Mouse (Mus musculus): ENCODE measurements around the gene Slf2. TPM values are rescaled to one million over a fixed set of nuclear protein-coding genes. Genes with fewer than 3 reads are reported as not detected.

Gene Slf2
- total RNA-seq, 2 experiments from 2014 or later: 37.2 to 41.8 TPM

GRCm38 (mm10) chr19:44918171-44918570, 12.8 kb upstream of the Slf2 start:
- no peak for TF ChIP-seq CTCF (IDR thresholded peaks at IDR 0.05)
- DNase-seq (ENCODE audit: extremely low spot score in 1 of 2, low spot score in 2 of 2): no peak
- H3K27ac ChIP-seq: no peak overlapping the region
- no peak overlapping the region for H3K4me3 ChIP-seq
- intact Hi-C loops (cut with DNase I): no loop called here

- no peak overlapping the region for H3K27ac ChIP-seq
- intact Hi-C loops (cut with DNase I): no loop called here
- TF ChIP-seq CTCF (IDR thresholded peaks at IDR 0.05): no peak
- no peak overlapping the region for H3K4me3 ChIP-seq
- DNase-seq (ENCODE audit: extremely low spot score in 1 of 2, low spot score in 2 of 2): no peak
Measured at GRCm38 (mm10) chr19:44921466-44922139, 9.3 kb upstream of the Slf2 start.

DNA sequence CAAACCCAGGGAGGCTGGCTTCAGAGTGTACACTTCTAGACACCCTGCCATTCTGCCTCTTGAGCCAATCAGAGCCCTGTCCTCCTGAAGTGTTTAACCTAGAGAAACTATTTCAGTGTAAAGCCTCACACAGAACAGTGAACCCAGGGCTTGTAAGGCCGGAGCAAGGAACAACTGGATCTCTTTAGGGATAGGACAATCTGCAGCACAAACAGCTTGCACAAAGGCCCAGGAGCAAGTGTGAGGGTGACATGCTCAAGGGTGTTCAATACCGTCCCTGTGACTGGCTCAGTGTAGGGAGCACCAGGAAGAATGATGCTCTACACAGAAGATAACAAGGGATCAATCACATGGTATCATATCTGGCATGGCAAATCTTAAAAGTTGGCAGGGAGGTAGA, 8.4 kb upstream of the Slf2 start:
- H3K27ac ChIP-seq: no peak overlapping the region
- H3K4me3 ChIP-seq: no peak overlapping the region
- no peak for DNase-seq (ENCODE audit: extremely low spot score in 1 of 2, low spot score in 2 of 2)
- intact Hi-C loops (cut with DNase I): no loop called here
- no peak for TF ChIP-seq CTCF (IDR thresholded peaks at IDR 0.05)

- intact Hi-C loops (cut with DNase I): no loop called here
- Histone ChIP-seq H3K4me3 (no peak overlapping the region), H3K27ac (no peak overlapping the region)
- DNase-seq (ENCODE audit: extremely low spot score in 1 of 2, low spot score in 2 of 2): no peak
- no peak for TF ChIP-seq CTCF (IDR thresholded peaks at IDR 0.05)
Measured at GRCm38 (mm10) chr19:44924699-44925098, 6.3 kb upstream of the Slf2 start.

DNA sequence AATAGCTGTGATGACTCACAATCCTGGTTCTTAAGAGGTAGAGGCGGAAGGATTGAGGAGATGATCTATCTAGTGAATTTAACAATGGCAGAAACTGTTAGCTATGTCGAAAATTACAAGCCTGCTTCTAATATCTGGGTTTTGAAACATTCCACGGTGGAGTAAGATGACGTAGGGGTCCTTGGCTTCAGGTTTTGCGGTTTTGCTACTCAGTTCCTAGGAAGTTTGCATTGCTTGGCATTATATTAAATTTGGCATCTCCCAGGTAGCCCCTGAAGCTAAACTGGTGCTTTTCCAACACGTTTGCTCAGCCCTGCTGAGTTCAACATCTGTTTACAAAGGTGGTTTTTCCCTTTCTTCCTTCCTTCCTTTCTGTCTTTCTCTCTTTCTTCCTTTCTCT, 4.2 kb upstream of the Slf2 start:
- H3K27ac ChIP-seq: no peak overlapping the region
- no peak for DNase-seq (ENCODE audit: extremely low spot score in 1 of 2, low spot score in 2 of 2)

GRCm38 (mm10) chr19:44927250-44927649, 3.7 kb upstream of the Slf2 start:
- H3K4me3 ChIP-seq: no peak overlapping the region
- intact Hi-C loops (cut with DNase I): no loop called here

More for the DNA sequence above, 4.2 kb upstream of the Slf2 start:
- intact Hi-C loops (cut with DNase I): no loop called here
- TF ChIP-seq CTCF (IDR thresholded peaks at IDR 0.05): no peak
- H3K4me3 ChIP-seq: no peak overlapping the region

GRCm38 (mm10) chr19:44928185-44928584, 2.8 kb upstream of the Slf2 start:
- Histone ChIP-seq H3K27ac (no peak overlapping the region), H3K4me3 (no peak overlapping the region)
- TF ChIP-seq CTCF (IDR thresholded peaks at IDR 0.05): no peak
- DNase-seq (ENCODE audit: extremely low spot score in 1 of 2, low spot score in 2 of 2): no peak
- intact Hi-C loops (cut with DNase I): no loop called here

More at GRCm38 (mm10) chr19:44927250-44927649, 3.7 kb upstream of the Slf2 start:
- DNase-seq (ENCODE audit: extremely low spot score in 1 of 2, low spot score in 2 of 2): no peak
- H3K27ac ChIP-seq: no peak overlapping the region
- TF ChIP-seq CTCF (IDR thresholded peaks at IDR 0.05): no peak

GRCm38 (mm10) chr19:44929251-44929650, 1.7 kb upstream of the Slf2 start:
- intact Hi-C loops (cut with DNase I): no loop called here
- DNase-seq (ENCODE audit: extremely low spot score in 1 of 2, low spot score in 2 of 2): no peak
- Histone ChIP-seq H3K27ac (no peak overlapping the region), H3K4me3 (no peak overlapping the region)
- no peak for TF ChIP-seq CTCF (IDR thresholded peaks at IDR 0.05)

DNA sequence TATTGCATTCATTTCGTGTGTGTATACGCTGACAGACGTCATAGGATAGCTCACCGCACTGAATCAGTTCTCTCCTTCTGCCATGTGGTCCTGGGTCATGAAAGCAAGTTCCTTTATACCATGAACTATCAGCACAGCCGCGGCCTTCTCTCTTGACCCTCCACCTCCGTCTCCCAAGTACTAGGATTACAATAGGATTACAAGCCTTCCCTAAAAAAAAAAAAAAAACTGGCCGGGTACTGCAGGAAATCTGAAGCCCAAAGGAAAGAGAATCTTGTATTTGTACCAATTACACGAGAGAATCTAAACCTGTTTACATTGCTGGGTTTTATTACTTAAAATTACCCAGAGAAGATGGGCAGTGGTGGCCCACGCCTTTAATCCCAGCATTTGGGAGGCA, 1.3 kb upstream of the Slf2 start:
- TF ChIP-seq CTCF (IDR thresholded peaks at IDR 0.05): no peak
- H3K4me3 ChIP-seq: no peak overlapping the region
- intact Hi-C loops (cut with DNase I): loop anchor here (10.0 kb wide), 1 partner anchor 795 kb away; the partner anchor contains the start of gene Cwf19l1
- no peak overlapping the region for H3K27ac ChIP-seq
- DNase-seq (ENCODE audit: extremely low spot score in 1 of 2, low spot score in 2 of 2): no peak

GRCm38 (mm10) chr19:44930122-44930521, 829 bp upstream of the Slf2 start:
- Histone ChIP-seq H3K4me3 (peak overlapping the region; percentile 76), H3K27ac (peak overlapping the region; percentile 89; the same call in 1 of the 2 replicates)
- intact Hi-C loops (cut with DNase I): loop anchor here (10.0 kb wide), 1 partner anchor 795 kb away; the partner anchor contains the start of gene Cwf19l1
- TF ChIP-seq CTCF (IDR thresholded peaks at IDR 0.05): no peak
- no peak for DNase-seq (ENCODE audit: extremely low spot score in 1 of 2, low spot score in 2 of 2)

GRCm38 (mm10) chr19:44931454-44931759, 456 bp downstream of the Slf2 start:
- H3K27ac ChIP-seq: peak overlapping the region; percentile 83
- DNase-seq (ENCODE audit: extremely low spot score in 1 of 2, low spot score in 2 of 2): peak; percentile 83 to 86
- peak overlapping the region; percentile 76 for H3K4me3 ChIP-seq
- no peak for TF ChIP-seq CTCF (IDR thresholded peaks at IDR 0.05)
- intact Hi-C loops (cut with DNase I): loop anchor here (10.0 kb wide), 1 partner anchor 797 kb away; the partner anchor contains the start of gene Cwf19l1

- DNase-seq (ENCODE audit: extremely low spot score in 1 of 2, low spot score in 2 of 2): no peak
- peak overlapping the region; percentile 76 for H3K4me3 ChIP-seq
- TF ChIP-seq CTCF (IDR thresholded peaks at IDR 0.05): no peak
- H3K27ac ChIP-seq: no peak overlapping the region
- intact Hi-C loops (cut with DNase I): loop anchor here (10.0 kb wide), 1 partner anchor 797 kb away; the partner anchor contains the start of gene Cwf19l1
Measured at GRCm38 (mm10) chr19:44932051-44932450, 1.1 kb downstream of the Slf2 start.

- intact Hi-C loops (cut with DNase I): loop anchor here (10.0 kb wide), 1 partner anchor 798 kb away; the partner anchor contains the start of gene Cwf19l1
- H3K27ac ChIP-seq: no peak overlapping the region
- H3K4me3 ChIP-seq: no peak overlapping the region
- DNase-seq (ENCODE audit: extremely low spot score in 1 of 2, low spot score in 2 of 2): no peak
- TF ChIP-seq CTCF (IDR thresholded peaks at IDR 0.05): no peak
Measured at GRCm38 (mm10) chr19:44933136-44933535, 2.2 kb downstream of the Slf2 start.

All from left cerebral cortex, adult 2 months (tissue).